ENCODE assay signal across 11 mouse cellular contexts in genomic region chrX:162591005-162591801, GRCm38 (mm10). TPM values are rescaled to one million over a fixed set of nuclear protein-coding genes. Genes with fewer than 3 reads are reported as not detected.
A peak's percentile ranks its signal among the peaks of the same experiment; 100 is the strongest.
DNase-seq lines count a peak whose midpoint lies in the region; ATAC-seq and TF ChIP-seq lines count a peak whose summit lies in the region.
"Had no signal": no experiment of that assay in that cellular context is flagged by ENCODE, and none has a peak within 500 bp of the region (broad histone marks: within the 10 kb centered on the region; RNA-seq: fewer than 3 reads in every experiment).

No protein-coding gene starts in this region.

- TF ChIP-seq CTCF in kidney, postnatal 0 days (IDR thresholded peaks at IDR 0.05; ENCODE audit: low read depth): no peak

- intact Hi-C loops in left cerebral cortex, postnatal 36 days (cut with DNase I): no loop called here

- no peak overlapping the region for H3K27ac ChIP-seq in midbrain, embryonic 11.5 days (ENCODE audit: low read depth, low read length)
- no peak overlapping the region for H3K27ac ChIP-seq in midbrain, embryonic 13.5 days
- H3K27ac ChIP-seq in kidney, postnatal 0 days: no peak overlapping the region
- H3K27ac ChIP-seq: embryonic facial prominence, embryonic 12.5 days; forebrain, embryonic 15.5 days had no signal

- H3K4me3 ChIP-seq in midbrain, embryonic 11.5 days (ENCODE audit: low read depth, low read length): no peak overlapping the region
- no peak overlapping the region for H3K4me3 ChIP-seq in midbrain, embryonic 13.5 days (replicated peaks)
- no peak overlapping the region for H3K4me3 ChIP-seq in kidney, postnatal 0 days (replicated peaks; ENCODE audit: low read depth, low read length)
- H3K4me3 ChIP-seq: embryonic facial prominence, embryonic 12.5 days; forebrain, embryonic 15.5 days had no signal

- WGBS in midbrain, embryonic 11.5 days: 54% methylated on average over 7 of the region's 8 CpGs
- 45% methylated on average over 5 of the region's 8 CpGs for WGBS in midbrain, embryonic 13.5 days
- WGBS in kidney, postnatal 0 days: 52% methylated on average over 8 of the region's 8 CpGs

- peak; percentile 3 to 17 for DNase-seq in adrenal gland, postnatal 36 days
- no peak for DNase-seq in adrenal gland, adult (ENCODE audit: inconsistent age in 2 of 2, low spot score in 1 of 2)
- DNase-seq in midbrain, embryonic 11.5 days (ENCODE audit: low spot score, missing footprints): peak; percentile 78
- peak; percentile 60 for DNase-seq in cerebellum, adult 8-10 months
- no peak for DNase-seq in kidney, postnatal 0 days (ENCODE audit: low spot score)
- no peak for DNase-seq in left cerebral cortex, adult 8-10 months (ENCODE audit: low spot score in 2 of 2)
- DNase-seq in left cerebral cortex, postnatal 36 days (ENCODE audit: low spot score in 2 of 2): no peak

- H3K36me3 ChIP-seq in midbrain, embryonic 11.5 days (ENCODE audit: control insufficient read depth, insufficient read depth, low read length): no peaks in the 10 kb centered on the region
- no peaks in the 10 kb centered on the region for H3K36me3 ChIP-seq in midbrain, embryonic 13.5 days
- no peaks in the 10 kb centered on the region for H3K36me3 ChIP-seq in kidney, postnatal 0 days (ENCODE audit: insufficient read depth, low read length)
- H3K36me3 ChIP-seq: embryonic facial prominence, embryonic 12.5 days; forebrain, embryonic 15.5 days had no signal

- H3K9me3 ChIP-seq in midbrain, embryonic 11.5 days (ENCODE audit: control insufficient read depth, low read length): no peaks in the 10 kb centered on the region
- no peaks in the 10 kb centered on the region for H3K9me3 ChIP-seq in midbrain, embryonic 13.5 days
- no peaks in the 10 kb centered on the region for H3K9me3 ChIP-seq in kidney, postnatal 0 days (replicated peaks; ENCODE audit: low read length)
- H3K9me3 ChIP-seq: embryonic facial prominence, embryonic 12.5 days; forebrain, embryonic 15.5 days had no signal

- ATAC-seq in midbrain, embryonic 11.5 days (ENCODE audit: low FRiP score): no peak
- no peak for ATAC-seq in midbrain, embryonic 13.5 days
- peak; percentile 59; the same call in 1 of the 2 replicates for ATAC-seq in kidney, postnatal 0 days (replicated peaks; ENCODE audit: low FRiP score, low read depth)
- ATAC-seq: forebrain, embryonic 15.5 days; intestine, postnatal 0 days had no signal

- no peak overlapping the region for H3K9ac ChIP-seq in midbrain, embryonic 11.5 days (ENCODE audit: low read length)
- no peak overlapping the region for H3K9ac ChIP-seq in midbrain, embryonic 13.5 days (replicated peaks)
- H3K9ac ChIP-seq in kidney, postnatal 0 days (ENCODE audit: low read depth, low read length): no peak overlapping the region
- H3K9ac ChIP-seq: embryonic facial prominence, embryonic 12.5 days; forebrain, embryonic 15.5 days had no signal

- H3K4me1 ChIP-seq in midbrain, embryonic 11.5 days (ENCODE audit: control insufficient read depth, insufficient read depth, low read length): no peaks in the 10 kb centered on the region; the same call in 1 of the 2 replicates
- H3K4me1 ChIP-seq in midbrain, embryonic 13.5 days (replicated peaks): peaks cover 8% of the 10 kb centered on the region; the same call in 1 of the 2 replicates
- H3K4me1 ChIP-seq in kidney, postnatal 0 days (replicated peaks; ENCODE audit: insufficient read depth, low read length): no peaks in the 10 kb centered on the region
- H3K4me1 ChIP-seq: embryonic facial prominence, embryonic 12.5 days; forebrain, embryonic 15.5 days had no signal

- no peaks in the 10 kb centered on the region for H3K27me3 ChIP-seq in midbrain, embryonic 11.5 days (ENCODE audit: control insufficient read depth, insufficient read depth, low read length)
- H3K27me3 ChIP-seq in midbrain, embryonic 13.5 days: peaks cover 14% of the 10 kb centered on the region; the same call in 1 of the 2 replicates
- no peaks in the 10 kb centered on the region for H3K27me3 ChIP-seq in kidney, postnatal 0 days (ENCODE audit: insufficient read depth, low read length)
- H3K27me3 ChIP-seq: embryonic facial prominence, embryonic 12.5 days; forebrain, embryonic 15.5 days had no signal

- no peak overlapping the region for H3K4me2 ChIP-seq in midbrain, embryonic 11.5 days
- no peak overlapping the region for H3K4me2 ChIP-seq in midbrain, embryonic 13.5 days (replicated peaks)
- H3K4me2 ChIP-seq in kidney, postnatal 0 days (ENCODE audit: low read length): no peak overlapping the region
- H3K4me2 ChIP-seq: embryonic facial prominence, embryonic 12.5 days; forebrain, embryonic 15.5 days had no signal

RNA-seq across cellular contexts. Expression of gene Reps2, which starts 52.2 kb away (rescaled TPM):
- total RNA-seq in adrenal gland, postnatal 36 days (2021): 1 to 10 TPM; 4.5 TPM
- 0.70 and 0.76 TPM in 2 replicates for polyA plus RNA-seq in midbrain, embryonic 11.5 days (2014; fragmentation: Nextera tagmentation; extraction: Ambion mirVana)
- 1.5 and 2.3 TPM in 2 replicates for polyA plus RNA-seq in midbrain, embryonic 13.5 days (2015; fragmentation: Nextera tagmentation; extraction: Ambion mirVana)
- 1.6 and 1.7 TPM in 2 replicates for polyA plus RNA-seq in kidney, postnatal 0 days (2015; fragmentation: Nextera tagmentation; extraction: Ambion mirVana)
- 100 to 1,000 TPM; 124 to 164 (median 138) TPM for total RNA-seq in left cerebral cortex, adult 8-10 months (2022)
- 100 to 1,000 TPM; 139 to 150 TPM for total RNA-seq in left cerebral cortex, postnatal 36 days (2021)

Comparison
In these comparisons a context has a peak if more than half of its experiments do, and no peak if none do; other contexts are left out.
1. DNase-seq: peak in adrenal gland, postnatal 36 days (2 of 2), midbrain, embryonic 11.5 days (single experiment) and cerebellum, adult 8-10 months (single experiment); none in adrenal gland, adult (0 of 2), kidney, postnatal 0 days (single experiment), left cerebral cortex, adult 8-10 months (0 of 2) and left cerebral cortex, postnatal 36 days (0 of 2).
2. RNA of gene Reps2, which starts 52.2 kb away (total RNA-seq): 139 to 150 TPM in left cerebral cortex, postnatal 36 days and 124 to 164 TPM in left cerebral cortex, adult 8-10 months; 4.5 TPM in adrenal gland, postnatal 36 days; every median in the first group is over 10 times any median in the second.